Mouse (Mus musculus) forebrain, embryonic 15.5 days (tissue): ENCODE data around the gene Ckm. TPM values are rescaled to one million over a fixed set of nuclear protein-coding genes. Genes with fewer than 3 reads are reported as not detected.

Source experiments
- ATAC-seq: fragments of 200-750 bp; cut with Nextera tagmentation; replicated peaks from 2 replicates; pipeline ENCODE4 v1.8.0; 2017; ENCODE audit warnings: mild to moderate bottlenecking, moderate TSS enrichment, moderate library complexity
- H3K27ac ChIP-seq: fragments of 300-500 bp; sonication (generic); replicated peaks from 2 replicates; pipeline ENCODE4 v1.5.1; 2015; ENCODE audit warnings: mild to moderate bottlenecking, inconsistent platforms
- H3K27me3 ChIP-seq: fragments of 300-500 bp; sonication (generic); 2 replicates; pipeline ENCODE4 v1.6.1; 2015; ENCODE audit warnings: inconsistent platforms
- H3K36me3 ChIP-seq: fragments of 300-500 bp; sonication (generic); 2 replicates; pipeline ENCODE4 v1.6.1; 2015; ENCODE audit warnings: mild to moderate bottlenecking, inconsistent platforms
- H3K4me1 ChIP-seq: fragments of 300-500 bp; sonication (generic); 2 replicates; pipeline ENCODE4 v1.6.1; 2015; ENCODE audit warnings: inconsistent platforms
- H3K4me2 ChIP-seq: fragments of 300-500 bp; sonication (generic); replicated peaks from 2 replicates; pipeline ENCODE4 v1.6.1; 2015; ENCODE audit warnings: mild to moderate bottlenecking, inconsistent platforms
- H3K4me3 ChIP-seq: fragments of 300-500 bp; sonication (generic); 2 replicates; pipeline ENCODE4 v1.5.1; 2015; ENCODE audit warnings: mild to moderate bottlenecking, inconsistent platforms
- H3K9ac ChIP-seq: fragments of 300-500 bp; sonication (generic); replicated peaks from 2 replicates; pipeline ENCODE4 v1.6.1; 2015; ENCODE audit warnings: mild to moderate bottlenecking, inconsistent platforms
- H3K9me3 ChIP-seq: fragments of 300-500 bp; sonication (generic); 2 replicates; pipeline ENCODE4 v1.6.1; 2016; ENCODE audit warnings: inconsistent platforms
- WGBS: fragments of 180-500 bp; shearing (Covaris S2); methylation state at CpG from one replicate; pipeline ENCODE4 v1.1.7; 2015; ENCODE audit warnings: mixed read lengths; 5-methylcytosine and 5-hydroxymethylcytosine counted together
- polyA plus RNA-seq: library from polyadenylated mRNA; unstranded; fragments of >200 nt; fragmentation: Nextera tagmentation; extraction: Ambion mirVana; gene quantifications from 2 replicates; pipeline ENCODE4 v1.2.1, GENCODE M21; 2015

The Ckm gene
- polyA plus RNA-seq, 1 experiment from 2014 or later = 0.31 TPM

DNA sequence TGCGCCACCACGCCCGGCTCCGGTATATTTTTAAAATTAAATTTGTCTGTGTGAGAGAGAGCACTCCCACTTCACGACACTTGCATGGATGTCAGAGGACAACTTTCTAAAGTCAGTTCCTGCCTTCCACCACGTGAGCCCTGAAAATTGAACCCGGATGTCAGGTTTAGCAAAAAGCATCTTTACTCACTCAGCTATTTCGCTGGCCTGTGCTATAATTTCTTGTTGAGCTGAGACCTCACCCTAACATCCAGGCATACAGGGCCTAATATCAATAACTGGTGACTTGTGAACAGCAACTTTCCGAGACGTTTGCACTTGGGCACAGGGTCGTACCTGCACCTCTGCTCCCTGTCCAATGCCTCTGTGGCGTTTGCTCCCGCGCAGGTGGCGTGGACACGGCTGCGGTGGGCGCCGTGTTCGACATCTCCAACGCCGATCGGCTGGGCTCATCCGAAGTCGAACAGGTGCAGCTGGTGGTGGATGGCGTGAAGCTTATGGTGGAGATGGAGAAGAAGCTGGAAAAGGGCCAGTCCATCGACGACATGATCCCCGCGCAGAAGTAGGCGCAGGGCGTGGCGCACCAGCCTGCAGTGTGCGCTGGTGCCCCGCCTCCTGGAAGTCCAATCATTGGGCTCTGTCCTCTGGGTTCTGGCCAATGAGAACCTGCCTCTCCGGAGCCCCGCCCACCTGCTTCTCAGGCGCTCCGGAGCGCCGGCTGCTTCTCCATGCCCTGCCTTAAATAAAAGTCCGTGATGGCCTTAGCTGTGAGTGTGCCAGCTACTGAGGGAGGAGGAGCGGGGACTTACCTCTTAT is 16.5 kb downstream of the Ckm start:
- 12% methylated on average over 43 of the region's 43 CpGs for WGBS

GRCm38 (mm10) chr7:19423083-19423482 is 18.5 kb downstream of the Ckm start:
- H3K9ac ChIP-seq = no peak overlapping the region
- peaks cover 31% of the 10 kb centered on the region for H3K36me3 ChIP-seq
- WGBS = 84% methylated on average over 3 of the region's 3 CpGs
- H3K27me3 ChIP-seq = peaks cover 23% of the 10 kb centered on the region
- no peaks in the 10 kb centered on the region for H3K9me3 ChIP-seq
- H3K4me3 ChIP-seq = no peak overlapping the region
- H3K4me2 ChIP-seq = no peak overlapping the region
- H3K27ac ChIP-seq = no peak overlapping the region
- ATAC-seq = no peak
- H3K4me1 ChIP-seq = peaks cover 12% of the 10 kb centered on the region

More for the DNA sequence above, 16.5 kb downstream of the Ckm start:
- H3K27ac ChIP-seq = no peak overlapping the region
- peaks cover 10% of the 10 kb centered on the region for H3K36me3 ChIP-seq
- peak overlapping the region; percentile 48 for H3K4me3 ChIP-seq
- peak overlapping the region; percentile 41; the same call in 1 of the 2 replicates for H3K9ac ChIP-seq
- H3K9me3 ChIP-seq = no peaks in the 10 kb centered on the region
- peaks cover 12% of the 10 kb centered on the region for H3K4me1 ChIP-seq
- peaks cover 25% of the 10 kb centered on the region for H3K27me3 ChIP-seq
- peak overlapping the region; percentile 89 for H3K4me2 ChIP-seq
- ATAC-seq = peak; percentile 97

GRCm38 (mm10) chr7:19424051-19424450 is 19.5 kb downstream of the Ckm start:
- no peak overlapping the region for H3K4me2 ChIP-seq
- WGBS = 68% methylated on average over 4 of the region's 4 CpGs
- ATAC-seq = no peak

DNA sequence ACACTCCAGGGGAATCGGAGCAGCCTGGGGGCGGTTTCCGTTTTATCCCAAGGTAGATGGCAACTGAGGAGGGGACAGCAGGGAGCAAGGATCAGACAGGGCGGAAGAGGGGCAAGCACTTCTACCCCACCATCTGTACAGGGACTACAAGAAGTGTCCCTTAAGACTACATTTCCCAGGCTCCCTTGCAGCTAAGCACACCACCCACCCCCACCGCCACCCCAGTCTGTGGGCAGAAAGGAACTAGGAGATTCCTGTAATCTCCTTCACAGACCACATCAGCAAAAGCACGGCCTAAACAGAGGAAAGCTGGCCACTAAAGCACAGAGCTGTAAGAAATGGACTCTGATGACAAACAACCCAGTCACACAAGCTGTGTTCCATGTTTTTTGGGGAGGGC is 21.8 kb downstream of the Ckm start:
- H3K4me1 ChIP-seq = peaks cover 2% of the 10 kb centered on the region
- 83% methylated on average over 6 of the region's 6 CpGs for WGBS
- H3K4me2 ChIP-seq = no peak overlapping the region
- no peaks in the 10 kb centered on the region for H3K9me3 ChIP-seq
- H3K9ac ChIP-seq = no peak overlapping the region
- peaks cover 60% of the 10 kb centered on the region for H3K36me3 ChIP-seq
- H3K4me3 ChIP-seq = no peak overlapping the region
- H3K27me3 ChIP-seq = no peaks in the 10 kb centered on the region
- no peak for ATAC-seq
- H3K27ac ChIP-seq = no peak overlapping the region

More at GRCm38 (mm10) chr7:19424051-19424450, 19.5 kb downstream of the Ckm start:
- Histone ChIP-seq H3K4me1 (peaks cover 12% of the 10 kb centered on the region), H3K9ac (no peak overlapping the region), H3K36me3 (peaks cover 41% of the 10 kb centered on the region), H3K27ac (no peak overlapping the region), H3K9me3 (no peaks in the 10 kb centered on the region), H3K27me3 (peaks cover 19% of the 10 kb centered on the region), H3K4me3 (no peak overlapping the region)

DNA sequence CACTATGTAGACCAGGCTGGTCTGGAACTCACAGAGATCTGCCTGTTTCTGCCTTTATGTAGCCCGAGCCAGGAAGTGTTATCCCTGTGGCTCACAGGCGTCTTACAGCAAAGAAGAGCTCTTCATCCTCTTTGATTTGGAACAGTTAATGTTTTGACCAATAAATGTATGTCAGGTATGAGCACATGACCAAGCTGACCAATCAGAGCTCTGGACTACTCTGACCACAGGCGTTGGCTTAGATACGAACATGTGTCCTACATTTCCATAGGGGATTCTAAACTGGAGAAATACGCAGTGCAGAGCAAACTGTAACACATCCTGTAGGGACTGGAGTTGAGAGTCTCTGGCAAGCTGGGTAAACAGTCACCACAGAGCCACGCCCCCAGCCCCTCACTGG is 22.3 kb downstream of the Ckm start:
- no peak overlapping the region for H3K4me2 ChIP-seq
- no peak overlapping the region for H3K4me3 ChIP-seq
- H3K36me3 ChIP-seq = peaks cover 65% of the 10 kb centered on the region
- H3K27me3 ChIP-seq = no peaks in the 10 kb centered on the region
- no peaks in the 10 kb centered on the region for H3K4me1 ChIP-seq
- H3K9ac ChIP-seq = no peak overlapping the region
- 90% methylated on average over 6 of the region's 6 CpGs for WGBS
- H3K9me3 ChIP-seq = no peaks in the 10 kb centered on the region
- no peak for ATAC-seq
- H3K27ac ChIP-seq = no peak overlapping the region

GRCm38 (mm10) chr7:19427999-19428650 is 23.5 kb downstream of the Ckm start:
- no peak for ATAC-seq
- H3K27ac ChIP-seq = no peak overlapping the region
- H3K4me1 ChIP-seq = no peaks in the 10 kb centered on the region
- H3K9me3 ChIP-seq = no peaks in the 10 kb centered on the region
- H3K9ac ChIP-seq = no peak overlapping the region
- 66% methylated on average over 15 of the region's 15 CpGs for WGBS
- no peak overlapping the region for H3K4me2 ChIP-seq
- peaks cover 78% of the 10 kb centered on the region for H3K36me3 ChIP-seq
- no peaks in the 10 kb centered on the region for H3K27me3 ChIP-seq
- H3K4me3 ChIP-seq = no peak overlapping the region

- Histone ChIP-seq H3K4me3 (no peak overlapping the region), H3K36me3 (peaks cover 94% of the 10 kb centered on the region), H3K4me1 (no peaks in the 10 kb centered on the region), H3K27me3 (no peaks in the 10 kb centered on the region), H3K4me2 (no peak overlapping the region), H3K9ac (no peak overlapping the region), H3K9me3 (no peaks in the 10 kb centered on the region), H3K27ac (no peak overlapping the region)
- WGBS = 58% methylated on average over 8 of the region's 8 CpGs
- no peak for ATAC-seq
Measured at GRCm38 (mm10) chr7:19429726-19430125, 25.1 kb downstream of the Ckm start.

DNA sequence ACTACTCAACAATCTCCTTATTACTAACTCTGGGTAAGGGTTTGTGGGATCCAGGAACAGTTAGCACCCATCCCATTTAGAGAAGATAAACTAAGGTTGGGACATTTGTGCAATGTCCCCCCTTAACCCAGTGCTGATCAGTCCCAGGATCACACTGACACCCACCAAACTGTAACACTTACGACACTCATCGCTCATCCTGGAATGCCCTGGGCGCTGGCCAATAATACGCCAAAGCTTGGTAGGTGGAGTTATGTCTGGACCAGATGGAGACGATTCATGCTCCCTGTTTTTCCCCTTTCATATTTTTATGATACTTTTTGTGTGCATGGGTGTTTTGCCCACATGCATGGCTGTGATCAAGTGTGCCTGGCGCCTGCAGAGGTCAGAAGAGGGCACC is 25.8 kb downstream of the Ckm start:
- no peak for ATAC-seq
- Histone ChIP-seq H3K27me3 (no peaks in the 10 kb centered on the region), H3K9ac (no peak overlapping the region), H3K27ac (no peak overlapping the region), H3K4me3 (no peak overlapping the region), H3K36me3 (peaks cover 96% of the 10 kb centered on the region), H3K4me2 (no peak overlapping the region), H3K9me3 (no peaks in the 10 kb centered on the region), H3K4me1 (no peaks in the 10 kb centered on the region)
- 85% methylated on average over 6 of the region's 6 CpGs for WGBS

- H3K4me1 ChIP-seq = no peaks in the 10 kb centered on the region
- 92% methylated on average over 2 of the region's 2 CpGs for WGBS
- H3K9me3 ChIP-seq = no peaks in the 10 kb centered on the region
- no peak overlapping the region for H3K9ac ChIP-seq
- peaks cover 91% of the 10 kb centered on the region for H3K36me3 ChIP-seq
- H3K4me2 ChIP-seq = no peak overlapping the region
- no peak overlapping the region for H3K4me3 ChIP-seq
- ATAC-seq = no peak
- H3K27me3 ChIP-seq = no peaks in the 10 kb centered on the region
- H3K27ac ChIP-seq = no peak overlapping the region
Measured at GRCm38 (mm10) chr7:19432475-19432874, 27.9 kb downstream of the Ckm start.

DNA sequence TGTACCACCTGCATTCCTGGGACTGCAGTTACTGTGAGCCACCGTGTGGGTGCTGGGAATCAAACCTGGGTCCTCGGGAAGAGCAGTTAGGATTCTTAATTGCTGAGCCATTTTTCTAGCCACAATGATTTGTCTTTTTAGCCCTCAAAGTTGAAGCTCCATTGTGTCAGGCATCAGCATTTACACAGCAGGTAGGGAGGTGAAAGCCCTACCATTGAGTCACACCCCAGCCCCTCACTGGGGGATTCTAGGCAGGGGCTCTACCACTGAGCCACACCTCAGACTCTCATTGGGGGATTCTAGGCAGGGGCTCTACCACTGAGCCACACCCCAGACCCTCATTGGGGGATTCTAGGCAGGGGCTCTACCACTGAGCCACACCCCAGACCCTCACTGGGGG is 31.7 kb downstream of the Ckm start:
- Histone ChIP-seq H3K4me3 (no peak overlapping the region), H3K27me3 (no peaks in the 10 kb centered on the region), H3K9ac (no peak overlapping the region), H3K4me2 (no peak overlapping the region), H3K36me3 (peaks cover 87% of the 10 kb centered on the region), H3K9me3 (no peaks in the 10 kb centered on the region), H3K4me1 (no peaks in the 10 kb centered on the region), H3K27ac (no peak overlapping the region)
- no peak for ATAC-seq
- WGBS = 97% methylated on average over 2 of the region's 2 CpGs

DNA sequence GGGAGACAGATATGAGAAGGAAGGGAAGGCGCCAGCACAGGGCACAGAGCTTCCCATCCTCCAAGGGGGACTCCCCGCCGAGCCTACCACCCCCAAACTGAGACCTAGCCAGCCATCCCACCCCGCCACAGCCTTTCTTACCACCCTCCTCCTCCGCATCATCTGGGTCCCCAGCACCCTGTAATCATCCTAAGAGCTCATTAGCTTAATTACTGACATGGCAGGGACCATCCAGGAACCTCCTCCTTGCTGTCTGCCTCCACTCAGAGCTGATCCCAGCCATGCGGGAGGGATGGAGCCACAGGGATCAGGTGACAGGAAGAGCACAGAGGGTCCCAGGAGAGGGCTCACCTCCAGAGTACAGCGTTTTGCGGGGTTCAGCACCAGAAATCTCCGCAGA is 32.5 kb downstream of the Ckm start:
- ATAC-seq = 0 out of 2 replicates have a peak, but pooled peaks have one; percentile 26
- no peaks in the 10 kb centered on the region for H3K27me3 ChIP-seq
- H3K27ac ChIP-seq = no peak overlapping the region
- no peaks in the 10 kb centered on the region for H3K4me1 ChIP-seq
- H3K9me3 ChIP-seq = no peaks in the 10 kb centered on the region
- H3K4me3 ChIP-seq = no peak overlapping the region
- no peak overlapping the region for H3K9ac ChIP-seq
- no peak overlapping the region for H3K4me2 ChIP-seq
- peaks cover 87% of the 10 kb centered on the region for H3K36me3 ChIP-seq
- WGBS = 74% methylated on average over 9 of the region's 9 CpGs

DNA sequence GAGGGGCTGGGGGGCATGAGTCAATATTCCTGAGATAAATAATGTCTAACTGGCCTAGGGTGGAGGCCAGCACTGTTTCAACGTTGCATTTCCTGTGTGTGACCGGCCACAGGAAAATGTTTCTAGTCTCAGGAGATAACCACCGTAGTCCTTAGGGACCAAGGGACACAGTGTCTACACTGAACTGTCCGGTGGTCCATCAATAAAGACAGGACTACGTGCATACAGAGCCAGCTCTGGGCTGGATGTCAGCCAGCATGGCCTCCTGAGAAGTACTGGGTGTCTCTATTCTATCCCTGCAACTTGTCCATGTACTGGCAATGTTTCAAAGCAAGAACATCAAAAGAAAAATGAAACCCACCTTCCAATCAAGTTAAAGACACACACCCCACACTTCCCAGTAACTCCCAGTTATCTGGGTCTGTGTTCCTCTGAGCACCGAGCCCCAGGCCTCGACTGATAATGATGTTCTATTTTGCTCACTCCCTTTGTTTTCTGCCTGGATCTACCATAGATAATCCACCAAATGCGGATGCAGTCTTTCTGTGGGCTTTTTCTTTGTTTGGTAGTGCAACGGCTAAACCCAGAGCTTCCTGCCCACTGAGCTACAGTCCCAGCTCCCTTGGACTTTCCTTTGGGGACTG is 37.0 kb downstream of the Ckm start:
- Histone ChIP-seq H3K36me3 (peaks cover 74% of the 10 kb centered on the region), H3K9me3 (no peaks in the 10 kb centered on the region), H3K4me2 (no peak overlapping the region), H3K4me3 (no peak overlapping the region), H3K4me1 (no peaks in the 10 kb centered on the region), H3K27ac (no peak overlapping the region), H3K9ac (no peak overlapping the region), H3K27me3 (no peaks in the 10 kb centered on the region)
- no peak for ATAC-seq
- 87% methylated on average over 9 of the region's 9 CpGs for WGBS
